Mouse (Mus musculus) G1E (cell line): ENCODE measurements around the gene Lzts2.

Source experiments
- CTCF ChIP-seq: IDR thresholded peaks from 2 replicates; pipeline ENCODE4 v1.5.1; 2012; ENCODE audit warnings: low read depth, low read length, inconsistent platforms, mixed read lengths
- GATA1 ChIP-seq: IDR thresholded peaks from 2 replicates; pipeline ENCODE4 v1.6.1; 2012; ENCODE audit warnings: borderline replicate concordance, low read length, inconsistent platforms, mixed read lengths
- GATA2 ChIP-seq: IDR thresholded peaks from 2 replicates; pipeline ENCODE4 v1.6.1; 2012; ENCODE audit warnings: low read depth, low read length, inconsistent platforms, borderline replicate concordance
- TAL1 ChIP-seq: conservative IDR thresholded peaks from 2 replicates; pipeline ENCODE4 v1.6.1; 2012; ENCODE audit warnings: low read depth, low read length, inconsistent platforms, mixed read lengths

DNA sequence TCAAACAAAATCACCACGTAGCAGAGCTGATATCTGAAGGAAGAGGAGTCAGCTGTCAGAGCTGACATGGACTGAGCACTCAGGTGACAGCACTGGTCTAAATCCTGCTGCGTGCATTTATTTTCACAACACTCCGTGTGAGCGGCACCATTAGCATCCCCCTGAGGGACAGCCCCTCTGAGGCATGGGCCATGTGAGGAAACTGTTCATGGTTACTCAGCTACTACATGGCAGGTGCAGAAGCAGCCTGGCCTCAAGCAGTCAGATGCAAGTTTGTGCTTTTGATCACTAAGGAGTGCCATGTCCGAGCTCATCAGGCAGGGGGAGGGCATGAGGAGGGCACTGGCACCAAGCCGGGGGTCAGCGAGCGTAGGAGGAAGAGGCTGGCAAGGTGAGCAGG lies 14.6 kb upstream of the Lzts2 start:
- TF ChIP-seq CTCF (no peak), GATA1 (no peak), TAL1 (no peak), GATA2 (no peak)
